Mouse (Mus musculus) liver, postnatal 0 days (tissue): ENCODE data around the gene Tbxas1.

Experiments used
- CTCF ChIP-seq: sonication (generic); IDR thresholded peaks from 2 replicates; pipeline ENCODE4 v1.5.1; 2016; ENCODE audit warnings: antibody characterized with exemption, low read depth
- EP300 ChIP-seq: IDR thresholded peaks from 2 replicates; pipeline ENCODE4 v1.6.1; 2016; ENCODE audit warnings: antibody characterized with exemption, low read depth, mild to moderate bottlenecking

GRCm38 (mm10) chr6:38870070-38870469 is 5.1 kb upstream of the Tbxas1 start:
- TF ChIP-seq CTCF: no peak
- TF ChIP-seq EP300: no peak
